Mouse (Mus musculus): ENCODE measurements around the gene Zfp882. TPM values are rescaled to one million over a fixed set of nuclear protein-coding genes. Genes with fewer than 3 reads are reported as not detected.

Gene Zfp882
- total RNA-seq (2023): 5.5 TPM

DNA sequence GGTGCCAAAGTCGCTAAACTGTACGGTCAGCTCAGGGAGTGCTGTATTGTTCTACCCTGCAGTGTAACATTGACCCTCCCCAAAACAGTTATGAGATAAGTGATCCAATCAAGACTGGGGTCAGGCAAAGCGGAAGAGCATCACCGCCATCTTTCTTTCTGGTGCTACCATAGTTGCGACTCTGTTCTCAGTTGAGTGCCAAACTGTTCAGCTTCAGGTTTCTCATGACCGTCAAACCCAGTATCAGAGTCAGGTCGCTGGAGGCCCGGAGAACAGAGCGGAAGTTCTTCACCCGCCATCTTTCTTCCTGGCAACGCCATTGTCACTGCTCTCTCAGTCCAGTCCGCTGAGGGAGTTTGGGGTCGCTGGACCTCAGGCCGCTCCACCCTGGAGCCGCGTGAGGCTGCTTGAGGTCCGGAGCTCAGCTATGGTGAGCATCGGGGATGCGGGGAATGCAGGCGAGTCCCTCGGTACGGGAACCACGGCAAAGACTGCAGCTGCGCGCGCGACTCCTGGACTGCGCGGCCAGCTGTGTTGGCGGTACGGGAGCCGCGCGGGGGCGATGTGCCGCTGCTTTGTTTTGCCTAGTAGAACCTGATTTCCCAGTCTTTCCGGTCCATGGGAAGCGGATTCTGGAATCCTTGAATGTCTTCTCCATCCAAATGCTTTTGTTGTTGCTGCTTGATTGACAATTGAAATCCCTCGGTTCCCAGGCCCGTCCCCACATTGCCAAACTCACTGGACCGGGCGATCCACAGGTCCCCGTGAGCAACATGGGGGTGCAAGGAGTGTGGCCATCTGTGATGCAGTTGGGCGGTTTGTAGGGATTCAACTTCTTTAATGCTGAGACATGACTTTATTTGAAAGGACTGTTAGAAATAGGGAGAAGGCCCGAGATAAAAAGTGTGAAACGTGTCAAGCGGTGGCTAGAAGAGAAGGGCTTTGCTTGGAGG lies at the start of gene Zfp882, which contains the start of gene Zfp617:
Gene Zfp882, plus strand, starts transcription at position 300 of the 953 bp plus-strand sequence.
Gene Zfp617, plus strand, starts transcription at position 327 of the 953 bp plus-strand sequence.

DNA sequence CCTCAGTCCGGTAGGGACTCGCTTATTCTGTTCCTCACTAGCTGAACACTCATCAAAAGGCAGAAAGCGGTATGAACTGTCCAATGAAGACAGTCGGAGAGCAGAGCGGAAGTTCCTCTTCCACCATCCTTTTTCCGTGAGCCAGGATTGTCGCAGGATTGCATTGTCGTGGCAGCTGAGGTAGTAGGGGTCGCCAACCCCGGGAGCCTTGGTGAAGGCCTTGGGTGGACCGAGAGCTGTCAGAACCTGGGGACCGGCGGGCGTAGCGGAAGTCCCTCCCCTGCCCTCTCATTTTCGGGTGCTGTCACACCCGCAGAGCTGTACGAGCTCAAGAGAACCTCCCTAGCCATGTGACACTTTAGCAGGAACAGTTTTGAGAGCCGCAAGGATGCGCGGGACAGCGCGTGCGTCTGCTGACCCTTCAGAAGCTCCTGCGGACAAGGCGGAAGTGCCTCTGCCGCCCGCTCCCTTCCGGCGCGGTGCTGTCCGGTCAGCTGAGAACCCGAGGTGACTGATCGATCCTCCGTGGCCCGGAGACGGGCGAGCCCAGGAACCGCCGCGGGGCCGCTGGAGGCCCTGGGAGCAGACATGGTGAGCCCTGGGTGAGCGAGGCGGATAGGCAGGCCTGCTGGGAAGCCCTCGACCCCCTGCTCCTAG lies 26.7 kb upstream of the Zfp882 start, which contains the start of gene Zfp709:
Gene Zfp709, plus strand, starts transcription at position 402 of the 657 bp plus-strand sequence.

DNA sequence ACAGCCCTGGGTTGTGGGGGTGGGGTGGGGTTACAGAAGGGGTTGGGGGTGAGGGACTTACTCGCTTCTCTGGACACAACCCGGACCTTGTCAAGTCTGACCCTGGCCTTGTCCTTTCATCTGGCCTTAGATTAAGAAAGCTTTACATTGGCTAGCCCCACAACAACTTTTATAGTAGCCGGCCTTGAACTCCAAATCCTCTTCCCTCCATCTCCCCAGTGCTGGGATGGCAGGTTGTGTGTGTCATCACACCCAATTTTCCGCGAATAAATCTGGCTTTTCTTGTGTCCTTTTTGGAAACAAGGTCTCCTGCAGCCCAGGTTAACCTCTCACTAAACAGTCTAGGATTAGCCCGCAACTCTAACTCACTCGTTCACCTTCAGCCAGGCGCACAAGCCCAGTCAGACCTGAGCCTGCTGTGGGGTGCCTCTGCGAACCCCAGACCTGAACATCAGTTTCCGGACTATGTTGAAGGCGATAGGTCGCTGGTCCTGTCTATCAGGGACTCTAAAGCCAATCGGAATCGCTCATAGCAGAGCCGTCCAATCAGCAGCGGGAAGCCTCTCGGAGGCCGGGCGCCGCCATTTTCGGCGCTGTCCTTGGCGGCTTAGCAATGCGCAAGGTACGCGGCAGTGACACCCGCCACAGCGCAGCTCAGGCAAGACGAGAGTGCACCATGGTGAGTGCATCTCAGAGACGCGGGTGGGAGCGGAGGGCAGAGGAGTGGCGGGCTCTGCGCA lies 42.2 kb downstream of the Zfp882 start, which contains the start of gene Zfp961:
Gene Zfp961, plus strand, starts transcription at position 557 of the 740 bp plus-strand sequence.

Other genes starting within 250 kb of the Zfp882 start
- 0.53 TPM for gene Unc13a, start 236.9 kb upstream of the Zfp882 start, total RNA-seq (2023)
- 72.0 TPM for gene Jak3, start 232.3 kb upstream of the Zfp882 start, total RNA-seq (2023)
- gene Insl3, start 219.4 kb upstream of the Zfp882 start, total RNA-seq (2023): 50.8 TPM
- 0.53 TPM for gene B3gnt3, start 206.8 kb upstream of the Zfp882 start, total RNA-seq (2023)
- gene Fcho1, start 182.9 kb upstream of the Zfp882 start, total RNA-seq (2023): 99.7 TPM
- 11.5 TPM for gene Zfp709, start 26.6 kb upstream of the Zfp882 start, total RNA-seq (2023)
- gene Zfp617, start within 50 bp of the Zfp882 start, total RNA-seq (2023): 8.0 TPM
- gene Zfp961, start 42.4 kb downstream of the Zfp882 start, total RNA-seq (2023): 8.1 TPM
- gene Cyp4f18, start 101.0 kb downstream of the Zfp882 start, total RNA-seq (2023): 12.9 TPM
- not detected for gene Olfr372, start 132.6 kb downstream of the Zfp882 start, total RNA-seq (2023)
- gene Olfr373, start 174.6 kb downstream of the Zfp882 start, total RNA-seq (2023): 0.21 TPM
- 0.38 TPM for gene Olfr374, start 198.4 kb downstream of the Zfp882 start, total RNA-seq (2023)
- 151 TPM for gene Tpm4, start 226.4 kb downstream of the Zfp882 start, total RNA-seq (2023)

All from CD4-positive naive resting alpha-beta T cell, adult 76 days (primary cell).